Mouse (Mus musculus) kidney, postnatal 0 days (tissue): ENCODE results near the gene Gm40193. TPM values are rescaled to one million over a fixed set of nuclear protein-coding genes. Genes with fewer than 3 reads are reported as not detected.
"Not testable (repeated sequence)": the region's sequence is repeated elsewhere in the genome, so short reads cannot be mapped to it uniquely, and the experiment has no call there.

Experiments
- ATAC-seq: fragments of 200-750 bp; cut with Nextera tagmentation; replicated peaks from 2 replicates; pipeline ENCODE4 v1.8.0; 2017; ENCODE audit warnings: low read depth, moderate number of reproducible peaks, moderate TSS enrichment, moderate library complexity; ENCODE audit not compliant: low FRiP score
- DNase-seq: peaks from one replicate; pipeline ENCODE4 v3.0.0-alpha.2; 2016; ENCODE audit warnings: low spot score
- H3K27ac ChIP-seq: fragments of 300-500 bp; sonication (generic); 2 replicates; pipeline ENCODE4 v1.5.1; 2014; ENCODE audit warnings: mild to moderate bottlenecking
- H3K27me3 ChIP-seq: fragments of 300-500 bp; sonication (generic); 2 replicates; pipeline ENCODE4 v1.6.1; 2014; ENCODE audit warnings: low read length, mixed read lengths; ENCODE audit not compliant: insufficient read depth
- H3K36me3 ChIP-seq: fragments of 300-500 bp; sonication (generic); 2 replicates; pipeline ENCODE4 v1.6.1; 2014; ENCODE audit warnings: low read length, mixed read lengths; ENCODE audit not compliant: insufficient read depth
- H3K4me1 ChIP-seq: fragments of 300-500 bp; sonication (generic); replicated peaks from 2 replicates; pipeline ENCODE4 v1.6.1; 2014; ENCODE audit warnings: antibody characterized with exemption, low read length, mixed read lengths; ENCODE audit not compliant: insufficient read depth
- H3K4me2 ChIP-seq: fragments of 300-500 bp; sonication (generic); 2 replicates; pipeline ENCODE4 v1.6.1; 2014; ENCODE audit warnings: mild to moderate bottlenecking, low read length, moderate library complexity, mixed read lengths
- H3K4me3 ChIP-seq: fragments of 300-500 bp; sonication (generic); replicated peaks from 2 replicates; pipeline ENCODE4 v1.5.1; 2014; ENCODE audit warnings: low read depth, low read length
- H3K9ac ChIP-seq: fragments of 300-500 bp; sonication (generic); 2 replicates; pipeline ENCODE4 v1.6.1; 2014; ENCODE audit warnings: low read depth, low read length
- H3K9me3 ChIP-seq: fragments of 300-500 bp; sonication (generic); replicated peaks from 2 replicates; pipeline ENCODE4 v1.6.1; 2016; ENCODE audit warnings: low read length, inconsistent platforms, mixed read lengths
- CTCF ChIP-seq: IDR thresholded peaks from 2 replicates; pipeline ENCODE4 v1.5.1; 2016; ENCODE audit warnings: antibody characterized with exemption, low read depth, mild to moderate bottlenecking, moderate library complexity
- WGBS: fragments of 180-500 bp; shearing (Covaris S2); extraction: QIAGEN DNeasy Blood & Tissue Kit; methylation state at CpG from one replicate; pipeline ENCODE4 v1.1.7; 2014; 5-methylcytosine and 5-hydroxymethylcytosine counted together
- polyA plus RNA-seq: library from polyadenylated mRNA; unstranded; fragments of >200 nt; fragmentation: Nextera tagmentation; extraction: Ambion mirVana; gene quantifications from 2 replicates; pipeline ENCODE4 v1.2.1, GENCODE M21; 2015

Gene Gm40193
- polyA plus RNA-seq, 1 experiment from 2014 or later: not detected

- not testable (repeated sequence) for ATAC-seq, DNase-seq, H3K9ac ChIP-seq, H3K9me3 ChIP-seq, H3K27me3 ChIP-seq, H3K4me3 ChIP-seq, H3K4me1 ChIP-seq, H3K27ac ChIP-seq, H3K4me2 ChIP-seq
- peaks cover 20% of the 10 kb centered on the region for H3K36me3 ChIP-seq
- 84% methylated on average over 8 of the region's 8 CpGs for WGBS
- peak; percentile 32; the same call in 1 of the 2 replicates for TF ChIP-seq CTCF
Measured at GRCm38 (mm10) chr11:70523306-70523989, 9.3 kb downstream of the Gm40193 start.

GRCm38 (mm10) chr11:70520178-70520769 is 12.5 kb downstream of the Gm40193 start:
- Histone ChIP-seq H3K9ac (peak overlapping the region; percentile 60), H3K4me2 (peak overlapping the region; percentile 60)

GRCm38 (mm10) chr11:70518923-70519322 is 13.8 kb downstream of the Gm40193 start, which contains the start of gene Gltpd2:
Gene Gltpd2 (plus strand): TSS chr11:70519196.
- H3K9me3 ChIP-seq: no peaks in the 10 kb centered on the region
- peak within 1 kb of the TSS; percentile 60 for H3K9ac ChIP-seq
- peak within 1 kb of the TSS; percentile 35 for H3K4me3 ChIP-seq
- no peak for TF ChIP-seq CTCF
- 83% methylated on average over 10 of the region's 10 CpGs for WGBS
- H3K27me3 ChIP-seq: no peaks in the 10 kb centered on the region
- H3K36me3 ChIP-seq: no peaks in the 10 kb centered on the region
- H3K4me1 ChIP-seq: no peaks in the 10 kb centered on the region
- ATAC-seq (no peak), DNase-seq (no peak)
- peak within 1 kb of the TSS; percentile 83 for H3K27ac ChIP-seq
- H3K4me2 ChIP-seq: peak within 1 kb of the TSS; percentile 60

More at GRCm38 (mm10) chr11:70520178-70520769, 12.5 kb downstream of the Gm40193 start:
- DNase-seq (peak; percentile 81), ATAC-seq (peak; percentile 58)
- peak overlapping the region; percentile 35 for H3K4me3 ChIP-seq
- H3K4me1 ChIP-seq: no peaks in the 10 kb centered on the region
- H3K27ac ChIP-seq: peak overlapping the region; percentile 83
- H3K36me3 ChIP-seq: no peaks in the 10 kb centered on the region
- peak; percentile 42; the same call in 1 of the 2 replicates for TF ChIP-seq CTCF
- 7% methylated on average over 41 of the region's 41 CpGs for WGBS
- H3K9me3 ChIP-seq: no peaks in the 10 kb centered on the region
- H3K27me3 ChIP-seq: no peaks in the 10 kb centered on the region

GRCm38 (mm10) chr11:70518436-70518835 is 14.3 kb downstream of the Gm40193 start:
- Histone ChIP-seq H3K4me1 (no peaks in the 10 kb centered on the region), H3K9ac (no peak overlapping the region), H3K36me3 (no peaks in the 10 kb centered on the region), H3K27ac (no peak overlapping the region), H3K9me3 (no peaks in the 10 kb centered on the region), H3K27me3 (no peaks in the 10 kb centered on the region), H3K4me2 (no peak overlapping the region), H3K4me3 (no peak overlapping the region)
- DNase-seq (no peak), ATAC-seq (no peak)
- TF ChIP-seq CTCF: no peak
- 70% methylated on average over 1 of the region's 1 CpGs for WGBS

- 24% methylated on average over 2 of the region's 2 CpGs for WGBS
- peak; percentile 90 for TF ChIP-seq CTCF
- no peaks in the 10 kb centered on the region for H3K4me1 ChIP-seq
- no peak overlapping the region for H3K27ac ChIP-seq
- H3K4me2 ChIP-seq: no peak overlapping the region
- H3K9ac ChIP-seq: no peak overlapping the region
- no peak for ATAC-seq
- H3K9me3 ChIP-seq: no peaks in the 10 kb centered on the region
- H3K36me3 ChIP-seq: no peaks in the 10 kb centered on the region
- H3K27me3 ChIP-seq: no peaks in the 10 kb centered on the region
- no peak overlapping the region for H3K4me3 ChIP-seq
- peak; percentile 83 for DNase-seq
Measured at GRCm38 (mm10) chr11:70516352-70516751, 16.4 kb downstream of the Gm40193 start.

GRCm38 (mm10) chr11:70514288-70514687 is 18.5 kb downstream of the Gm40193 start, which contains the start of gene Vmo1:
Gene Vmo1 (minus strand): TSS chr11:70514616.
- Histone ChIP-seq H3K4me2 (no peak within 1 kb of the TSS), H3K27me3 (no peaks in the 10 kb centered on the region), H3K36me3 (no peaks in the 10 kb centered on the region), H3K9ac (no peak within 1 kb of the TSS), H3K4me3 (no peak within 1 kb of the TSS), H3K4me1 (no peaks in the 10 kb centered on the region), H3K9me3 (no peaks in the 10 kb centered on the region), H3K27ac (no peak within 1 kb of the TSS)
- ATAC-seq (no peak), DNase-seq (no peak)
- no peak for TF ChIP-seq CTCF
- 74% methylated on average over 7 of the region's 7 CpGs for WGBS
